Mouse (Mus musculus) gastrocnemius, postnatal 36 days (tissue): ENCODE data around the gene Gfi1. TPM values are rescaled to one million over a fixed set of nuclear protein-coding genes. Genes with fewer than 3 reads are reported as not detected.

ENCODE experiments used
- DNase-seq, 2 experiments: peaks; one replicate each; pipeline ENCODE4 v3.0.0; 2022
- intact Hi-C: fragments of 180-260 bp; cut with DNase I; formaldehyde crosslinking; loops from one replicate; pipeline ENCODE4 v1.15.1; 2025
- total RNA-seq, 2 experiments: library from RNA; stranded (reverse); gene quantifications; 2 replicates each; pipeline ENCODE4 v1.2.3; 2021

Gfi1 gene
- total RNA-seq, 2 experiments from 2014 or later = 0.54 TPM; not detected in 1

DNA sequence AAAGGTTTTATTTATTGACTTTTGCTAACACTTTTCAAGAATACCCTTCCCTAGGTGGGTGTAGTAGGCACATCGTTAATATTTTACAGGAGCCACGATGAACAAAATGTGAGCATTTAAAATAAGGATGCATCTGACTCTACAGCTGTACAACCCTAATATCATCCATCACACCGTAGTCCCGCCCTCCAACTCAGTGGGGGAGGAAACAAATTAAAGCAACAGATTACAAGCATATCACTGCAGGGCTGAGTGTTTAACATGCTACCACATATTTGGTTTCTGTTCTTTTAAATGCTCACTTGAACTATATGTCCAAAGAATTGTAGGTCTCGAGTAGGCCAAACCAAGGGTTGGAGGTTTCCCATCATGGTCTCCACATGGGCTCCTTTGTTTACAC lies 38.7 kb downstream of the Gfi1 start:
- no peak for DNase-seq
- intact Hi-C loops = no loop called here

DNA sequence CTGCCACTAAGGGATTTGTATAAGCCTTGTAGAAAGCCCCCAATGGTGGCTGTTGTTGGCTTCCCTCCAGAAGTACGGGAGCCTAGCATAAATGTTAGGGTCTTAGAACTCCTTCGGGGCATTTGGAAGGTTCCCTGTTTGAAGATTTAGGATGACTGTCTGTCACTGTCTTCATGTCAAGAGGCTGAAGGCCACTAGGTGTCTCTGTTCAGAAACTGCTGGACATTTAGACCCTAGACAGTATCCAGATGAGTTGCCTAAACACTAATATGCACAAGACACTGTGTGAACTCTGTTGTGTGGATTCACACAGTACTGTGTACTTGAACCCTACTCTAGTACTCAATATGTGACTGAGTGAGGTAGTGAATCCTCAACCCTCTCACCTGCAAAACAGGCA lies 41.5 kb downstream of the Gfi1 start:
- no peak for DNase-seq
- intact Hi-C loops = no loop called here

DNA sequence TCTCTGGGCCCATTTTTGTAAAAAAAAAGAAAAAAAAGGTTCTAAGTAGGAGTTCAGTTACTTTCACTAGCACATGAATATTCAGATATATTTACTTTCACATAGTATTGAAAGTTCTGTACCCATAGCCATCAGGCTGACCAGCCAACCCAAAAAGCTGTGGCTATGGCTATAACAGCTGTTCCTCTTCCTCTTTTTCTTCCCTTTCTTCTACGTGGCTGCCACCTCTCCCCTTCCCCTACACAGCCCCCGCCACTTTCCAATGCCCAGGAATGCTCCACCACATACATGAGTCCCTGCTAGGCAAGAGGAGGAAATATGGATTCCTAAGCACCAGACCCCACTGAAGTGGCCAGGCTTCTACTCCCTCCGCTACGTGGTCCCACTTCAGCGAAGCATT lies 44.5 kb downstream of the Gfi1 start:
- intact Hi-C loops = no loop called here
- DNase-seq = no peak

DNA sequence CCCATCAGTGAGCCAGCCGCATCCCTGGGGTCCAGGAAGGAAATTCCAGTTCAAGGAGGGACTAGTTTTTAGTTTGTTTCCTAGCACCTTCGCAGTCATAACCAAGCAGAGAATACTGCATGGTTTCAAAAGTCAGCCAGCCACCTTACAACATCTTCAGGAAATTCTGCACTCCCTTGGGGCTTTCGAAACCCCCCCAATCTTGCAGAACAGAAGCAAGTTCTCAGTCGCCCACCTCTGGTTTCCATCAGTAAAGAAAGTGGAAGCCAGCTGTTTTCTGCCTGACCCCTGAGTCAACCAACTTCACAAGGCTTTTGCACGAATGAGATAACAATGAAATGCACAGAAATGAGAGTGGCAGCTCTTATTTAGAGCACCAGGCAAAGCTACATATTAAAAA lies 47.4 kb downstream of the Gfi1 start:
- DNase-seq = no peak
- intact Hi-C loops = no loop called here

Other genes starting within 250 kb of the Gfi1 start
- gene Gm42669, start 218.4 kb downstream of the Gfi1 start, total RNA-seq = not detected
- not detected for gene 1700028K03Rik, start 191.3 kb downstream of the Gfi1 start, total RNA-seq
- gene Rpap2, start 128.7 kb downstream of the Gfi1 start, total RNA-seq = 10 to 100 TPM; 11.0 to 12.4 TPM
- gene Glmn, start 128.1 kb downstream of the Gfi1 start, total RNA-seq = 1 to 10 TPM; 4.9 to 7.1 TPM
- not detected for gene Ube2d2b, start 104.1 kb upstream of the Gfi1 start, total RNA-seq
- gene Evi5, start 149.1 kb upstream of the Gfi1 start, total RNA-seq = 10 to 100 TPM; 14.1 to 14.3 TPM
- 10 to 100 TPM; 28.8 to 36.7 TPM for gene Rpl5, start 174.5 kb upstream of the Gfi1 start, total RNA-seq